Mouse (Mus musculus): ENCODE measurements around the gene Nxn.

GRCm38 (mm10) chr11:76213841-76214240, 185.1 kb downstream of the Nxn start:
- TF ChIP-seq CTCF (IDR thresholded peaks at IDR 0.05; ENCODE audit: low read depth): no peak
- no peak for TF ChIP-seq EP300 (IDR thresholded peaks at IDR 0.05; ENCODE audit: low read depth)

All from liver, embryonic 14.5 days (tissue).